Mouse (Mus musculus) cerebellum, adult 11-12 months (tissue): ENCODE results near the gene Slc9a2.

ENCODE experiments used
- DNase-seq: peaks from one replicate; pipeline ENCODE4 v3.0.0; 2022

Slc9a2 gene

GRCm38 (mm10) chr1:40789666-40790233 is 109.4 kb downstream of the Slc9a2 start:
- no peak for DNase-seq

GRCm38 (mm10) chr1:40790324-40791141 is 110.2 kb downstream of the Slc9a2 start, which contains the start of gene Mfsd9:
Gene Mfsd9, minus strand, starts transcription at chr1:40790687.
- peak; percentile 61 for DNase-seq

- DNase-seq: no peak
These were observed 115.1 kb downstream of the Slc9a2 start for GRCm38 (mm10) chr1:40795508-40795907.

- peak; percentile 13 for DNase-seq
These were observed 117.0 kb downstream of the Slc9a2 start for GRCm38 (mm10) chr1:40797348-40797747.

- DNase-seq: no peak
These were observed 118.7 kb downstream of the Slc9a2 start for GRCm38 (mm10) chr1:40799121-40799520.

- no peak for DNase-seq
These were observed 120.5 kb downstream of the Slc9a2 start for GRCm38 (mm10) chr1:40800908-40801307.

GRCm38 (mm10) chr1:40802759-40803158 is 122.4 kb downstream of the Slc9a2 start:
- no peak for DNase-seq

GRCm38 (mm10) chr1:40804118-40804517 is 123.7 kb downstream of the Slc9a2 start:
- DNase-seq: no peak

GRCm38 (mm10) chr1:40805351-40805750 is 125.0 kb downstream of the Slc9a2 start, which contains the start of gene Tmem182:
Gene Tmem182, plus strand, starts transcription at chr1:40805601.
- no peak for DNase-seq

- DNase-seq: no peak
These were observed 125.5 kb downstream of the Slc9a2 start for GRCm38 (mm10) chr1:40805891-40806290.

GRCm38 (mm10) chr1:40808643-40809042 is 128.3 kb downstream of the Slc9a2 start:
- DNase-seq: no peak

- DNase-seq: no peak
These were observed 134.9 kb downstream of the Slc9a2 start for GRCm38 (mm10) chr1:40815071-40815845.
